Mouse (Mus musculus) urinary bladder, postnatal 10 days (tissue): ENCODE measurements around the gene Lrrc18.

Source experiments
- DNase-seq: peaks from one replicate; pipeline ENCODE4 v3.0.0; 2022; ENCODE audit warnings: low spot score

The Lrrc18 gene

GRCm38 (mm10) chr14:32991082-32991481, at the start of gene Lrrc18:
TSS of gene Lrrc18 (plus strand) at chr14:32991382.
- DNase-seq, result no peak

- no peak for DNase-seq
Measured at GRCm38 (mm10) chr14:32947512-32947911, 43.7 kb upstream of the Lrrc18 start.

- no peak for DNase-seq
Measured at GRCm38 (mm10) chr14:32950312-32951301, 40.6 kb upstream of the Lrrc18 start.

GRCm38 (mm10) chr14:32956486-32956885, 34.7 kb upstream of the Lrrc18 start:
- DNase-seq, result no peak

- DNase-seq, result no peak
Measured at GRCm38 (mm10) chr14:32958671-32959070, 32.5 kb upstream of the Lrrc18 start.

- DNase-seq, result no peak
Measured at GRCm38 (mm10) chr14:32960481-32960880, 30.7 kb upstream of the Lrrc18 start.

GRCm38 (mm10) chr14:32964742-32965141, 26.4 kb upstream of the Lrrc18 start:
- no peak for DNase-seq

GRCm38 (mm10) chr14:32970700-32971099, 20.5 kb upstream of the Lrrc18 start:
- no peak for DNase-seq

- DNase-seq, result no peak
Measured at GRCm38 (mm10) chr14:32984176-32984738, 6.9 kb upstream of the Lrrc18 start.

GRCm38 (mm10) chr14:32986659-32987058, 4.5 kb upstream of the Lrrc18 start:
- no peak for DNase-seq

- DNase-seq, result no peak
Measured at GRCm38 (mm10) chr14:32994954-32995636, 3.9 kb downstream of the Lrrc18 start.

GRCm38 (mm10) chr14:32999511-32999910, 8.3 kb downstream of the Lrrc18 start:
- no peak for DNase-seq

GRCm38 (mm10) chr14:33000112-33000979, 9.2 kb downstream of the Lrrc18 start:
- DNase-seq, result no peak

GRCm38 (mm10) chr14:33005114-33005513, 13.9 kb downstream of the Lrrc18 start:
- DNase-seq, result no peak

GRCm38 (mm10) chr14:33007638-33008037, 16.5 kb downstream of the Lrrc18 start:
- DNase-seq, result no peak

GRCm38 (mm10) chr14:33019050-33019449, 27.9 kb downstream of the Lrrc18 start:
- DNase-seq, result no peak

GRCm38 (mm10) chr14:33019606-33020005, 28.4 kb downstream of the Lrrc18 start:
- no peak for DNase-seq

- DNase-seq, result no peak
Measured at GRCm38 (mm10) chr14:33030849-33031248, 39.7 kb downstream of the Lrrc18 start.

GRCm38 (mm10) chr14:33033424-33033823, 42.2 kb downstream of the Lrrc18 start:
- no peak for DNase-seq

GRCm38 (mm10) chr14:33035386-33035785, 44.2 kb downstream of the Lrrc18 start:
- no peak for DNase-seq

- DNase-seq, result no peak
Measured at GRCm38 (mm10) chr14:33036811-33037210, 45.6 kb downstream of the Lrrc18 start.

GRCm38 (mm10) chr14:33045217-33045616, 54.0 kb downstream of the Lrrc18 start:
- DNase-seq, result no peak
